Mouse (Mus musculus): ENCODE results near the gene Sv2a.

DNA sequence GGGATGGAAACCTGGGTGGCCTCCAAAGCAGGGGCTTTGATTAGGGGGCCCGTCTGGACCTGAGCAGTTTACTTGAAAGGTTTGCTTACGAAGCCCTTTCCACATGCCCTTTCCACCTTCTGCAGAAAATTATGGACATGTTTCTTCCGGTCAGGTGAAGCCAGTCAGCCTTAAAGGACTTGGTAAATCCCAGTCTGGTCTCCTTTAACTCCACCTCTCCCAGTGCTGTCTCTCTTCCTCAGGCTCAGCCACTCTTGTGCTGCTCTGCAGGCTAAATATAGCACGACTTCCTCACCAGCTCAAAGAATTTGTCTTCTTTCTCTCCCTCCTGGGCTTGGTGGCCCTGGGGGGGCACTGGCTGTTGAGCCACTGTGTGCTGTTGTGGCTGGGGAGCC, 1.4 kb downstream of the Sv2a start:
- TF ChIP-seq CTCF (IDR thresholded peaks at IDR 0.05; ENCODE audit: low read depth): no peak
- no peak for TF ChIP-seq EP300 (optimal IDR thresholded peaks at IDR 0.05)
